Mouse (Mus musculus) ES-Bruce4 (cell line): ENCODE results near the gene Pde4dip.

Experiments used
- CTCF ChIP-seq: IDR thresholded peaks from one replicate; pipeline ENCODE4 v1.8.1; 2011; ENCODE audit warnings: low read depth, low read length
- POLR2A ChIP-seq: IDR thresholded peaks from one replicate; pipeline ENCODE4 v1.8.1; 2011; ENCODE audit warnings: low read length; ENCODE audit not compliant: insufficient read depth

GRCm38 (mm10) chr3:97937068-97937944 is 48.8 kb upstream of the Pde4dip start:
- TF ChIP-seq CTCF, result no peak
- no peak for TF ChIP-seq POLR2A
